Mouse (Mus musculus): ENCODE results near the gene Ankrd6.

- no peak for TF ChIP-seq CTCF (conservative IDR thresholded peaks at IDR 0.05; ENCODE audit: low read length)
- no peak for TF ChIP-seq NANOG (IDR thresholded peaks at IDR 0.05; ENCODE audit: borderline replicate concordance, low read length)
- TF ChIP-seq POU5F1 (IDR thresholded peaks at IDR 0.05; ENCODE audit: borderline replicate concordance, low read length): no peak
These were observed 133.2 kb downstream of the Ankrd6 start for GRCm38 (mm10) chr4:32817478-32817877.

Data from E14TG2a.4 (cell line).